Mouse (Mus musculus) CH12.LX (cell line): Measurements from ENCODE around the gene Tex9.

ENCODE experiments used
- BHLHE40 ChIP-seq: IDR thresholded peaks from 2 replicates; pipeline ENCODE4 v1.6.1; 2011; ENCODE audit warnings: mild to moderate bottlenecking, low read depth, low read length, improper control_type of control experiment
- CTCF ChIP-seq, 2 experiments: IDR thresholded peaks in 1 of 2; conservative IDR thresholded peaks in 1 of 2; 2 replicates each; pipeline ENCODE4 v1.5.1; 2011 to 2012; ENCODE audit warnings: low read depth in 2 of 2, low read length in 2 of 2, improper control_type of control experiment in 1 of 2, inconsistent platforms in 1 of 2, mild to moderate bottlenecking in 1 of 2, moderate library complexity in 1 of 2
- ELF1 ChIP-seq: IDR thresholded peaks from 2 replicates; pipeline ENCODE4 v1.6.1; 2014; ENCODE audit warnings: low read depth, mild to moderate bottlenecking, inconsistent platforms, low read length, improper control_type of control experiment
- EP300 ChIP-seq: IDR thresholded peaks from 2 replicates; pipeline ENCODE4 v1.6.1; 2011; ENCODE audit warnings: low read length, improper control_type of control experiment
- KAT2A ChIP-seq: IDR thresholded peaks from 2 replicates; pipeline ENCODE4 v1.6.1; 2012; ENCODE audit warnings: low read length, improper control_type of control experiment, inconsistent platforms; ENCODE audit not compliant: insufficient replicate concordance
- MAZ ChIP-seq: IDR thresholded peaks from 2 replicates; pipeline ENCODE4 v1.6.1; 2012; ENCODE audit warnings: low read depth, mild to moderate bottlenecking, inconsistent platforms, low read length, improper control_type of control experiment, moderate library complexity
- MYC ChIP-seq: IDR thresholded peaks from 2 replicates; pipeline ENCODE4 v1.6.1; 2011; ENCODE audit warnings: low read depth, mild to moderate bottlenecking, improper control_type of control experiment, low read length
- POLR2A ChIP-seq: IDR thresholded peaks from 2 replicates; pipeline ENCODE4 v1.6.1; 2011; ENCODE audit warnings: low read depth, mild to moderate bottlenecking, improper control_type of control experiment, low read length
- POLR2AphosphoS2 ChIP-seq: IDR thresholded peaks from 2 replicates; pipeline ENCODE4 v1.6.1; 2011; ENCODE audit warnings: low read depth, low read length, improper control_type of control experiment
- RAD21 ChIP-seq: IDR thresholded peaks from 2 replicates; pipeline ENCODE4 v1.6.1; 2011; ENCODE audit warnings: low read depth, mild to moderate bottlenecking, low read length, improper control_type of control experiment, moderate library complexity
- RCOR1 ChIP-seq: conservative IDR thresholded peaks from 2 replicates; pipeline ENCODE4 v1.6.1; 2012; ENCODE audit warnings: low read depth, mild to moderate bottlenecking, inconsistent platforms, low read length, improper control_type of control experiment
- TCF12 ChIP-seq: IDR thresholded peaks from 2 replicates; pipeline ENCODE4 v1.6.1; 2014; ENCODE audit warnings: low read depth, mild to moderate bottlenecking, inconsistent platforms, low read length, improper control_type of control experiment
- USF1 ChIP-seq: IDR thresholded peaks from 2 replicates; pipeline ENCODE4 v1.6.1; 2014; ENCODE audit warnings: low read depth, mild to moderate bottlenecking, inconsistent platforms, low read length, improper control_type of control experiment
- ZC3H11A ChIP-seq: IDR thresholded peaks from 2 replicates; pipeline ENCODE4 v1.6.1; 2012; ENCODE audit warnings: low read depth, mild to moderate bottlenecking, inconsistent platforms, low read length, improper control_type of control experiment

DNA sequence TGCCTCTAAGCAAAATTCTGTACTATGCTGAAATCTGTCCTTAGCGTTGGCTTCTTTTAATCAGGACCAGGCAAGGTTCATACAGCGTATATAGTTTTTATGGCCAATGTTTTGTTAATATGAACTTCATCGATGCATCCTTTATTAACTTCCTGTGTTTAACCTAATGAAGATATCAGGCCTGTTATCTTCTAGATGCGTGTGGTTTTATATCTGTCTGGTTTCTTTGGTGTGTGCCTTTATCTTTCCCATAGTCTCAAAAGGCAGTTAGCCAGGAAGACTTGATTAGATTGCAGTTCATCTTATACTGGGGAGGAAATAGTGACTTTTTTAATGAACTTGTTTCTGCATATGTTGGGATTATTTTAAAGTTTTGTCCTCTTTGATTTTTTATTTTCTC is 51.7 kb downstream of the Tex9 start:
- no peak for TF ChIP-seq POLR2AphosphoS2
- no peak for TF ChIP-seq CTCF (conservative IDR thresholded peaks at IDR 0.05 in 1 of 2, IDR thresholded peaks at IDR 0.05 in 1 of 2; ENCODE audit: low read depth in 2 of 2, low read length in 2 of 2)
- no peak for TF ChIP-seq TCF12
- TF ChIP-seq BHLHE40, result no peak
- no peak for TF ChIP-seq MYC
- TF ChIP-seq ZC3H11A, result no peak
- TF ChIP-seq USF1, result no peak
- no peak for TF ChIP-seq POLR2A
- TF ChIP-seq ELF1, result no peak
- TF ChIP-seq EP300, result no peak
- no peak for TF ChIP-seq RCOR1
- TF ChIP-seq KAT2A, result no peak
- TF ChIP-seq MAZ, result no peak
- TF ChIP-seq RAD21, result no peak
